Mouse (Mus musculus) right cerebral cortex, adult 2 months (tissue): Measurements from ENCODE around the gene Chaf1a.
A peak's percentile ranks its signal among the peaks of the same experiment; 100 is the strongest.
"Not testable (repeated sequence)": the region's sequence is repeated elsewhere in the genome, so short reads cannot be mapped to it uniquely, and the experiment has no call there.

ENCODE experiments used
- DNase-seq, 2 experiments: peaks; one replicate each; pipeline ENCODE4 v3.0.0; 2021 to 2022; ENCODE audit warnings: low spot score in 2 of 2

The Chaf1a gene

GRCm38 (mm10) chr17:56038583-56039261 lies 1.5 kb upstream of the Chaf1a start:
- DNase-seq, result no peak

- no peak for DNase-seq
Measured at GRCm38 (mm10) chr17:56039345-56039744, 894 bp upstream of the Chaf1a start.

- no peak for DNase-seq
Measured at GRCm38 (mm10) chr17:56040857-56041163, 571 bp downstream of the Chaf1a start.

DNA sequence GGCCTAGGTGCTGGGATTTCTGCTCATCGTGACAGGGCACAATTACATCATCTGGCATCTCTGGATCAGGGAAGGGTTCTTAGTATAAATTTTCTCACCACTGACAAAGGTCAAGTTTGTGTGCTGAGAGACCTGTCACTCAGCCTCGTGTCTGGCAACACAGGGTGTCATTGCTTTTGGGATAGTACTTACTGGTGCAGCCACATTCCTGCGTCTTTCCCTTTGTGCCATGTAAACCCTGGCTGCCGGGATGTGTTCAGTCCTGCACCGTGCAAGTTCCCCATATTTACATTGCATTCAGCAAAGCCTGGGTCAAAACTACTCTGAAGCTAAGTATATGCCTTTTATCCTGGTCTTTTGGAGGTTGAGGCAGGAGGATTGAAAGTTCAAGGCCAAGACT lies 11.1 kb downstream of the Chaf1a start:
- no peak for DNase-seq

- no peak for DNase-seq
Measured at GRCm38 (mm10) chr17:56054938-56055337, 14.7 kb downstream of the Chaf1a start.

DNA sequence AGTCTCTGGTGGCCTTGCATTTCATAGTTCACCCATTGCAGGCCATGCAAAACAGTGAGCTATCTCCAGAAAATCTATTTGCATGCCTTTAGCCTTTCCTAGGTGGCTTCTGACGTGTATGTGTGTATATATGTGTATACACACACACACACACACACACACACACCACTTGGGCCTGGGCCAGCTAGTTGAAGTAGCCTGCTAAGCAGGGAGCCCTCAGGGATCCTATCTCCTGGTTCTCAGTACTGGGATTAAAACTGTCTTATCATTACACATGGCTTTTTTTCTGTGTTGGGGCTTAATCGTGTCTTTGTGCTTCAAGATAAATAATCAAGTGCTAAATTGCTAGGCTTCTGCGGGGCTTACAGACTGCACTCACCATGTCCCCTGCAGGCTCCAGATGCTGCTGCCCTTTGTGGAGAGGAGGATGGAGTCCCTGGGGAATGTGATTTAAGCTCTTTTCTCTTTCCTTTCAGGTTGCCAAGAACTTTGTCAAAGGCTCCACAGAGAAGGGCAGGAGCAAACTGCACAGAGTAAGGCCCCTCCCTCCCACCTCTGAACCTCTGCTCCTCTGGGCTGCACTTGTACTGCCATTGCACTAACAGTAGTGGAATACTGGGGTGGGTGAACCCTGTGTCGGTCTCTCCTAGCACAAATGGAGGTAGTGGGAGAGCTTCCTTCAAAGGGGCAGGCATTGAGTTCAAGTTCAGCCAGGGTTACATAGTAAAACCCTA lies 15.9 kb downstream of the Chaf1a start:
- no peak for DNase-seq

DNA sequence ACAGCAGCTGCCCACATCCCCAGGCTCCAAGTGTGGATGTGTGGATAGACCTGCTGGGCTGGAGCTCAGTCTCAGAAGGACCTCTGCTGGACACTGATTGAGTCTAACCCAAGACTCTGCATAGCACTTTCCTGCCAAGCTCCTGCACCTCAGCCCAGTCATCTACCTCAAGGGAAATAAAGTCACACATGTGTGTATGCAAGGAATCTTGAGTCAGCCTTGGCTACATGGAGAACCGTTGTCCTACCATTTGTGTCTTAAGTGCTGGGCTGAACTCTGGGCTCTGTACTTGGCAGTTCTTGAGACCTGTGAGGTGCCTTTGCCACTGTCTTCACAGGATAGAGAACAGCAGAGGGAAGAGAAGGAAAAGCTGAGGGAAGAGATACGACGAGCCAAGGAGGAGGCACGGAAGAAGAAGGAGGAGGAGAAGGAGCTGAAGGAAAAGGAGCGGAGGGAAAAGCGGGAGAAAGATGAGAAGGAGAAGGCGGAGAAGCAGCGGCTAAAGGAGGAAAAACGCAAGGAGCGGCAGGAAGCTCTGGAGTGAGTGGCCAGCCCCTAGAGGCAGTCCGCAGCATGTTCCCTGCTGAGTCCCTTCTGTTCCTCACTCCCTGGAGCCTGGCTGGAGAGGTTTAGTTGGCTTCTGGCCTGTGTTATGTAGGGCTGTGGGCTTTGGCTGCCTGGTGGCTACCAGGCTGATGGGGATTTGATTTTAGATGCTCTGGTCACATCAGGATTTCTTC lies 17.3 kb downstream of the Chaf1a start:
- no peak for DNase-seq

- no peak for DNase-seq
Measured at GRCm38 (mm10) chr17:56062081-56062480, 21.8 kb downstream of the Chaf1a start.

DNA sequence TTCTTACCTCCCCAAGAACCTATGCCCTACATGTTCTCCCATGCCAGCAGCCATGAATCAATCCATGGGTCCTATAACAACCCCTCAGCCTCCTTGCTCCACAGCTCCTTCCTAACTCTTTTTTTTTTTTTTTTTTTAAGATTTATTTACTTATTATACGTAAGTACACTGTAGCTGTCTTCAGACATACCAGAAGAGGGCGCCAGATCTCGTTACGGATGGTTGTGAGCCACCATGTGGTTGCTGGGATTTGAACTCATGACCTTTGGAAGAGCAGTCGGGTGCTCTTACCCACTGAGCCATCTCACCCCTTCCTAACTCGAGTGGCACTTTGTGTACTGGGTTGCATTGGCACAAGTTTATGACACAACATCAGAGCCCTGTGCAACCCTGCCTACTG lies 25.5 kb downstream of the Chaf1a start:
- not testable (repeated sequence) for DNase-seq

DNA sequence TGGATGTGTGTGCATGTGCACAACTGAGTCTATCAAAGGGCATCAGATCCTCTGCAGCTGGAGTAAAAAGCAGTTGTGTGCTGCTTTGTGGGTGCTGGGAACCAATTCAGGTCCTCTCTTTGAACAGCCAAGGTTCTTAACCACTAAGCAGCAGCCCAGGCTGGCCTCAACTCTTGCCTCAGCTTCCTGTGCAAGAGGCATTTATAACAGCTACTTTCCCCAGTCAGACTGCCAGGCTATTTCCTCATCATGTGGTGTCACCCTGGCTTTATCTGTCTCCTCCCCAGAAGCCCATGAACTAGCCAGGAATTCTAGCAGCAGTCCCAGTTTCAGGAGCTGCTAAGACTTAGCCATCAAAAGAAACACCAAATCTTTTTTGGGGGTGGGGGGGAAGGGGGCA lies 26.2 kb downstream of the Chaf1a start:
- no peak for DNase-seq

GRCm38 (mm10) chr17:56069066-56069465 lies 28.8 kb downstream of the Chaf1a start:
- no peak for DNase-seq

GRCm38 (mm10) chr17:56071126-56071525 lies 30.9 kb downstream of the Chaf1a start:
- no peak for DNase-seq

GRCm38 (mm10) chr17:56072243-56072642 lies 32.0 kb downstream of the Chaf1a start:
- DNase-seq, result no peak

- peak; percentile 58 to 65 for DNase-seq
Measured at GRCm38 (mm10) chr17:56074097-56074826, 34.0 kb downstream of the Chaf1a start.

GRCm38 (mm10) chr17:56074827-56075208 lies 34.6 kb downstream of the Chaf1a start, which contains the start of gene Ubxn6:
Ubxn6 (minus strand) TSS chr17:56075028.
- peak; percentile 98 to 99 for DNase-seq

- DNase-seq, result no peak
Measured at GRCm38 (mm10) chr17:56077523-56077922, 37.3 kb downstream of the Chaf1a start.

DNA sequence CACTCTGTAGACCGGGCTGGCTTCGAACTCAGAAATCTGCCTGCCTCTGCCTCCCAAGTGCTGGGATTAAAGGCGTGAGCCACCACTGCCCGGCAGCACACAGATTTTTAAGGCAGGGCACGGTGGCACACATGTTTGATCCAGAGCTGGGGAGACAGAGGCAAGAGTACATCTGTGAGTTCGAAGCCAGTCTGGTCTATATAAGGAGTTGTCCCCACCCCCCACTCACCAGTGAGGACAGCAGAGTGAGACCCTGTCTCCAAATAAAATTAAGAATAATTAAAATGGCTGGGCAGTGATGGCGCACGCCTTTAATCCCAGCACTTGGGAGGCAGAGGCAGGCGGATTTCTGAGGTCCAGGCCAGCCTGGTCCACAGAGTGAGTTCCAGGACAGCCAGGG lies 38.1 kb downstream of the Chaf1a start:
- not testable (repeated sequence) for DNase-seq

DNA sequence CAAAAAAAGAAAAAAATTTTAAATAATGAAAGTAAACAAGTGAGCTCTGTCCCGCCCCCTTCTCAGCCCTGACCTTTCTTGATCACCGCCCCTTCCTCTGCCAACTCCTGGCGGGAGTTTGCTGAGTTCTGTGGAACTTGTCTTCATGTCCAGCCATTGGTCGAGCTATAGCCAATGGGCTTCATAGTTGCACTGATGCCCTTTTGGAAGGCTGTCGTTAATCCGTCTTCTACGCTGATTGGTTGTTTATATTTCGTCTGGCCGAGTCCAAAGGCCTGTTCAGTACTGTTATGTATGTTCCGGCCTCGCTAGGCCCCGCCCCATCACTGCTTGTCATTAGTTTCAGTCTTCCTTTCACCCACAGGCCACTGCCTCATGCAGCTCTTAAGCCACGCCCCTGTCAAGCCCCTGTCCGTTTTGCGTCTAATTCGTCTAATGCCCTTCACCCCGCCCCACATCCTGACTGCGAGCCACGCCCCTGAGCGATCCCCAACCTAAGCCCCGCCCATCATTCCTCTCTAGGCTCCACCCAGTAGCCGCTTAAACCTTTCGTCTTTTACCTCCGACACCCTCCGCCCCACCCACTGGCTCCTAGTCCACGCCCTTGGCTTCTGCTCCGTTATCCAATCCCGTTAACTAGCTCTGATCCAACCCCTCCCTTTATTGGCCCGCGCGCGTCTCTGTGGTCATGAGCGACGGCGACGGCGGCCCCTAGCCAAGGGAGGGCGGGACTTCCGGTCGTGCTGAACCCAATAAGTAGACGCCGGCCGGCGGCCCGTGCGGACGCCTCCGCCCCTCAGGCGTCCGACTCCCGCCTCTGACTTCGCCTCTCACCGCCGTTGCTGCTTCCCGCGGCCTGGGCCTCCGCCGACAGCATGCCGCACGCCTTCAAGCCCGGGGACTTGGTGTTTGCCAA lies 38.9 kb downstream of the Chaf1a start, which contains the start of gene Hdgfl2:
Gene Hdgfl2, plus strand, starts transcription at position 755 of the 916 bp plus-strand sequence.
- peak; percentile 99 for DNase-seq

DNA sequence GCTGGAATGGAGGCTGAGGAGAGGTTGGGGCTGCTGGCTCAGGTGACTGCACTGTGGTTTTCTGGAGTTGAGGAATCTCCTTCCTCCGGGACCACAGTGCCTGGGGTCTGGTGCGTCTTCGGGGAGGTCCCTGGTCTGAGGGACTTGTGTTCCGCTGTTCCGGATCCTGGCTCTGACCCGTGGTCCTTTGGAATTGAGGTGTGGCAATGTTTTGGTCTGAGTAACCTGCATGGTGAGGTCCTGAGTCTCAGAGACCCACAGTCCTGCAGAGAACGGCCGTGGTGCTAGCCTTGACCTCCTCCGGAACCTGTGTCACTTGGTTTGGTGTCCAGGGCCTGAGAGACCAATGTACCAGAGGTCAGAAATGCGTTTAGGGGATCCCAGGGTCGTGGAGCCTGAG lies 39.7 kb downstream of the Chaf1a start:
- DNase-seq, result peak in 1 of 2 experiments; percentile 23

- peak; percentile 45 to 46 for DNase-seq
Measured at GRCm38 (mm10) chr17:56080781-56081585, 40.7 kb downstream of the Chaf1a start.
